Mouse (Mus musculus) G1E (cell line): ENCODE data around the gene Pla2g2c. TPM values are rescaled to one million over a fixed set of nuclear protein-coding genes. Genes with fewer than 3 reads are reported as not detected.

Experiments used
- ATAC-seq: 2 replicates; pipeline ENCODE4 v1.8.0; 2016; ENCODE audit warnings: mild to moderate bottlenecking; ENCODE audit not compliant: insufficient number of reproducible peaks, poor library complexity, low FRiP score, severe bottlenecking; ENCODE audit errors: extremely low read depth
- DNase-seq: peaks from one replicate; pipeline ENCODE4 v3.0.0; 2012; ENCODE audit warnings: low spot score
- H3K27me3 ChIP-seq: 2 replicates; pipeline ENCODE4 v1.6.1; 2012; ENCODE audit warnings: mild to moderate bottlenecking, low read length, inconsistent platforms; ENCODE audit not compliant: insufficient read depth
- H3K36me3 ChIP-seq: replicated peaks from 2 replicates; pipeline ENCODE3; 2012; ENCODE audit warnings: mild to moderate bottlenecking, inconsistent platforms
- H3K4me1 ChIP-seq: 2 replicates; pipeline ENCODE4 v1.6.1; 2012; ENCODE audit warnings: low read depth, low read length, inconsistent platforms, mixed read lengths; ENCODE audit not compliant: insufficient read depth
- H3K4me3 ChIP-seq: 2 replicates; pipeline ENCODE4 v1.5.1; 2012; ENCODE audit warnings: low read depth, mild to moderate bottlenecking, inconsistent platforms, low read length, moderate library complexity, mixed read lengths
- H3K9me3 ChIP-seq: replicated peaks from 2 replicates; pipeline ENCODE4 v1.6.1; 2012; ENCODE audit warnings: inconsistent platforms
- CTCF ChIP-seq: IDR thresholded peaks from 2 replicates; pipeline ENCODE4 v1.5.1; 2012; ENCODE audit warnings: low read depth, low read length, inconsistent platforms, mixed read lengths
- GATA1 ChIP-seq: IDR thresholded peaks from 2 replicates; pipeline ENCODE4 v1.6.1; 2012; ENCODE audit warnings: borderline replicate concordance, low read length, inconsistent platforms, mixed read lengths
- GATA2 ChIP-seq: IDR thresholded peaks from 2 replicates; pipeline ENCODE4 v1.6.1; 2012; ENCODE audit warnings: low read depth, low read length, inconsistent platforms, borderline replicate concordance
- POLR2AphosphoS5 ChIP-seq: IDR thresholded peaks from 2 replicates; pipeline ENCODE4 v1.6.1; 2012; ENCODE audit warnings: low read depth, low read length, inconsistent platforms; ENCODE audit not compliant: insufficient replicate concordance
- TAL1 ChIP-seq: conservative IDR thresholded peaks from 2 replicates; pipeline ENCODE4 v1.6.1; 2012; ENCODE audit warnings: low read depth, low read length, inconsistent platforms, mixed read lengths
- polyA plus RNA-seq: library from polyadenylated mRNA; stranded (reverse); fragments of >175 nt; gene quantifications from 2 replicates; pipeline ENCODE4 v1.2.3, GENCODE M21; 2012
- total RNA-seq, 2 experiments: library from RNA; stranded (forward) in 1 of 2; stranded (reverse) in 1 of 2; fragments of 200-1000 nt in 1 of 2; fragments of >200 nt in 1 of 2; fragmentation: Nextera tagmentation in 1 of 2; gene quantifications; 2 replicates each; pipeline ENCODE4 v1.2.3; 2014 to 2017

Pla2g2c gene
- total and polyA plus RNA-seq, 3 experiments = 0.16 TPM; not detected in 2

DNA sequence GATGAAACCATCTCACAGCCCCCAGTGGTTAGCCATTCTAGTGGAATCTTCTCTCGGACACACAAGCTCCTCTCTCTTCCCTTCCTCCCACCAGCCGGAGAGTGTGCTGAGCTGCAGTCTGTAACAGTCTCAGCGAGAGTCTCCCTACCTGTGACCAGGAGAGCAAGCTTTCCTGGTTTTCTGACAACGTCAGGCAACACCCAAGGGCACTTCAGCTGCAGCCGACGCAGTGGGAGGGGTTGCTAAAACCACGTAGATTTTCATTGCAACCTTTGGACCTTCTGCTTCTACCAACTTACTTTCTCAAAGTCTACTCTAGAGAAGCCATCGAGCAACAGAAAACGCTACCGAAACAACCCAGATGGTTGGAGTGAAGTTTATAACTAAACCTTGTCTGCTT, 47.4 kb downstream of the Pla2g2c start:
- no peaks in the 10 kb centered on the region for H3K27me3 ChIP-seq

DNA sequence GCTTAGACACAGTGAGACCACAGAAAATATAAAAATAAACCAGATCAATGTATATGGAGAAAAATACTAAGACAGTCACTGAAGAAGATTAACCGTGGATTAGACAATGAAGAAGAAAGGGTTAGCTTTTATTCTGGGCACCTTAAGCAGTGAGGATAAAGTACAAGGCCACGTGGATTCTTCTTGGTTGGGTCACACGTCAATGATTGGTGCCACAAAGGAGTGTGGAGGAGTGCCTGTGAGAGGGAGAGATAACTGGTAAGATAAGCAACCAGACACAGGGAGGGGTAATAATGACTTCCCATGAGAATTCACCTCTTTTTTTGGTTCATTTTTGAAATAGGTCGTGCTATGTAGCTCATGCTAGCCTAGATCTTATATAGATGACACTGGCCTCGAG, 47.8 kb downstream of the Pla2g2c start:
- Histone ChIP-seq H3K4me1 (no peaks in the 10 kb centered on the region), H3K4me3 (no peak overlapping the region), H3K9me3 (peaks cover 62% of the 10 kb centered on the region), H3K36me3 (no peaks in the 10 kb centered on the region), H3K27me3 (no peaks in the 10 kb centered on the region)
- ATAC-seq = no peak
- no peak for DNase-seq
- no peak for TF ChIP-seq GATA1
- TF ChIP-seq TAL1 = no peak

More for the DNA sequence above, 47.4 kb downstream of the Pla2g2c start:
- Histone ChIP-seq H3K4me1 (no peaks in the 10 kb centered on the region), H3K4me3 (no peak overlapping the region), H3K36me3 (no peaks in the 10 kb centered on the region), H3K9me3 (peaks cover 60% of the 10 kb centered on the region)
- TF ChIP-seq POLR2AphosphoS5 = no peak
- TF ChIP-seq GATA1 = no peak
- TF ChIP-seq GATA2 = no peak
- no peak for TF ChIP-seq TAL1
- TF ChIP-seq CTCF = no peak
- DNase-seq (no peak), ATAC-seq (no peak)

- H3K36me3 ChIP-seq = no peaks in the 10 kb centered on the region
- no peak within 1 kb of the TSS for H3K4me3 ChIP-seq
- TF ChIP-seq TAL1 (no peak), CTCF (no peak), GATA1 (no peak), POLR2AphosphoS5 (no peak), GATA2 (no peak)
- no peaks in the 10 kb centered on the region for H3K4me1 ChIP-seq
- peaks cover 65% of the 10 kb centered on the region for H3K9me3 ChIP-seq
- ATAC-seq (no peak), DNase-seq (no peak)
- no peaks in the 10 kb centered on the region for H3K27me3 ChIP-seq
These were observed 50.8 kb downstream of the Pla2g2c start, which contains the start of gene Pla2g2d for GRCm38 (mm10) chr4:138775435-138775834. TSS of gene Pla2g2d (plus strand) at chr4:138775735.

DNA sequence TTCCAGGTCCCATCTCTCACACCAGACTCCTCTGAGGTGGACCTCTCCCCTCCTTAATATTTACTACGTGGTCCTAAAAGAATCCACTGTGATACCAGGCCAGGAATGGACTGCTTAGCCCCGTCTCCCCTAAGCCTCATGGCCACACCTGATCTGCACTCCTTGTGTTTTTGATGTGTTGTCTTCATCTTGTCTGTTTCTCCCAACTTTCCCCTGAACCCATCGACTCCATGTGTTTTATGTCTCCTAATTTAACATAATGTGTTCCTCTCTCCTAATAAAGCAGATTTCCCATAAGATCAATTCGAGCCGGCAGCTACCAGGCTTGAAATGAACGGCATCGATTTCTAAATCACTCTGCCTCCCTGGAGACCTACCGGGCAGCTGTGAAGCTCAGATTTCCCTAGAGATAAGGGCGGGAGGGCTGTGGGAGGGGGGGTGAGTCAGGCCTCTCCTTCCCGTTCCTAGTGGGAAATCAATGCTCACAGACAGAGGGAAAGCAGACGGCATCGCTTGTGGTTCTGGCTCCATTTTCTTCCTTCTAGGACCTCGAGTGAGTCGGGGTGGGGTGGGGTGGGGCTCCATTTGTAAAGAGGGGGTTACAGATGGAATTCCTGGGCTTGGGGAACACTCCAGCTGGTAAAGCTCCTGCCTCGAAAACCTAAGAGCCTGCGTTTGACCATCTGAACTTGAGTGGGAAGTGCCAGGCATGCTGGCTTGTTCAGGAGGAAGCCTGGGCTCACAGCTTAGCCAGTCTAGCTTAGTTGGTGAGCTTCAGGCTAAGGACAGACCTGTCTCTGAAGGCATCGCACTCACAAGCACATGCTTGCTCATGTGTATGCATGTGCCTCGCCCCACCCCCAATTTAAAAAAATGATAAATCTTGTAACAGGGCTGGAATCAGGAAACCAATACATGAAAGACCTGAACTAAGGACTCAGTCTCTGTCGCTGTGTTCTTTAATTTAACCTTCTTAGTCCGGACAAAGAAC, 53.1 kb downstream of the Pla2g2c start:
- no peaks in the 10 kb centered on the region for H3K36me3 ChIP-seq
- no peak for TF ChIP-seq CTCF
- TF ChIP-seq GATA1 = no peak
- no peak for TF ChIP-seq TAL1
- no peak for TF ChIP-seq POLR2AphosphoS5
- no peak for TF ChIP-seq GATA2
- DNase-seq (no peak), ATAC-seq (no peak)
- H3K27me3 ChIP-seq = no peaks in the 10 kb centered on the region
- H3K4me1 ChIP-seq = no peaks in the 10 kb centered on the region
- peaks cover 56% of the 10 kb centered on the region for H3K9me3 ChIP-seq
- no peak overlapping the region for H3K4me3 ChIP-seq

DNA sequence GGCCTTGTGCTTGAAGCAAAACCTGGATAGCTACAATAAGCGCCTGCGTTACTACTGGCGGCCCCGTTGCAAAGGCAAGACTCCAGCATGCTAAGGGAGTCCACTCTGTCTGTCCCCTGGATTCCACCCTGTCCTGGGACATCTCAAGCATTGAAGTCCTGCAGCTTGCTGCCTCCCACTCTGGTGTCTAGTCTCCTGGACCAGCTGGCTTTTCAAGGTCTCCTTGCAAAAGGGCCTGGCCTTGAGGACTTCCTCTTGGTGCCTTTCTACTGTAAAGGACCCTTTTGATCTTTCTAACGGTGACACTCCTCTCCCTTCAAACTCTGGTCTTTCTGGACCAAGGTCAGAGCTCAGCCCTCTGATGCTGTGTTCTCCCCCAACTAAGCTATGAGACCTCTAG, 55.7 kb downstream of the Pla2g2c start:
- Histone ChIP-seq H3K4me3 (no peak overlapping the region), H3K4me1 (no peaks in the 10 kb centered on the region), H3K9me3 (peaks cover 49% of the 10 kb centered on the region), H3K36me3 (no peaks in the 10 kb centered on the region), H3K27me3 (no peaks in the 10 kb centered on the region)
- ATAC-seq = no peak
- no peak for DNase-seq
- TF ChIP-seq TAL1 = no peak
- TF ChIP-seq POLR2AphosphoS5 = no peak
- TF ChIP-seq GATA1 = no peak
- no peak for TF ChIP-seq GATA2
- no peak for TF ChIP-seq CTCF

DNA sequence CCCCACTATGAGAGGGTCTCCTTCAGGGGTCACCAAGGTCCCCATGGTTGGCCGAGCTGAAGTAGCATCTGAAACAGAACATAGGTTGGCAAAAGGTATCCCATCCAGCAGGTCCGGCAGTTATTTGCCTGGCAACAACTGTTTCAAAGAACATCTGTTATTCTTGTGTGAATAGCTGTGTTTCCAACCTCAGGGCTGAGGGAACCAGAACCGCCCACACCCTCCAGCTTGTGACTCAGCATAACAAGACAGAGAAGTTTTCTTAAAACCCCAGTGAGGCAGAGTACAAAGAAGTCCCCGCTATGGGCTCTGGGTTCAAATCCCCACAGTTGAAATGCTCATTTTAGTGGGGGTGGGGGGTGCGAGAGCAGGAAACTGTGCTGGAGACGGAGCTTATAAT, 57.5 kb downstream of the Pla2g2c start:
- DNase-seq = no peak
- no peaks in the 10 kb centered on the region for H3K27me3 ChIP-seq
- H3K36me3 ChIP-seq = no peaks in the 10 kb centered on the region
- H3K4me3 ChIP-seq = no peak overlapping the region
- no peak for TF ChIP-seq GATA1
- no peak for TF ChIP-seq TAL1
- no peak for TF ChIP-seq CTCF
- TF ChIP-seq GATA2 = no peak
- no peak for TF ChIP-seq POLR2AphosphoS5
- ATAC-seq = no peak
- H3K4me1 ChIP-seq = no peaks in the 10 kb centered on the region
- peaks cover 46% of the 10 kb centered on the region for H3K9me3 ChIP-seq

GRCm38 (mm10) chr4:138785721-138786120, 61.1 kb downstream of the Pla2g2c start:
- Histone ChIP-seq H3K4me3 (no peak overlapping the region), H3K27me3 (no peaks in the 10 kb centered on the region), H3K36me3 (no peaks in the 10 kb centered on the region), H3K9me3 (peaks cover 21% of the 10 kb centered on the region), H3K4me1 (no peaks in the 10 kb centered on the region)
- ATAC-seq (no peak), DNase-seq (no peak)
- no peak for TF ChIP-seq CTCF
- TF ChIP-seq POLR2AphosphoS5 = no peak
- no peak for TF ChIP-seq TAL1
- TF ChIP-seq GATA2 = no peak
- TF ChIP-seq GATA1 = no peak
